Mouse (Mus musculus): ENCODE results near the gene Ston2. TPM values are rescaled to one million over a fixed set of nuclear protein-coding genes. Genes with fewer than 3 reads are reported as not detected.

Ston2 gene
- 34.3 TPM for polyA plus RNA-seq (2014; fragmentation: Illumina TruSeq; extraction: RNeasy Lipid Tissue Mini Kit (QIAGEN cat#74804); ENCODE audit: low read depth, low replicate concordance)

DNA sequence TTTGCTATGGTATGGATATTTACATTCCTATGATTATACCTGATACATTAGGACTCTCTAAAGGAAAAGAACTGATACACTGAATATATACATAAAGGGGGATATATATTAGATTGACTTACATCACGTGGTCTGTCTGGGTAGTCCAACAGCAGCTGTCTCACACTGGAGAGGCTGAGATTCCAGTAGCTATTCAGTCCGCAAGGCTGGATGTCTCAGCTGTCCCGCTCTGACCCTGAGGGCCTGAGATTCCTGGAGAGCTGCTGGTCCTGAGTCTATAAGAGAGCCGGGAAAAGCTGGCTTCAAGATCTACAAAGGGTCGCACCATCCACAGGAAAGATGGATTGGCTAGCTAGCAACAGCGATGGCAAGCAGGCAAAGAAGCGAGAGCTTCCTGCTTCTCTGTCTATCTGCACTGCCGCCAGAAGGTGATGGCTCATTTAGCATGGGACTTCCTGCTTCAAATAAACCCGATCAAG, at the start of gene Ston2:
Ston2 (minus strand) TSS at position 429 of the 479 bp plus-strand sequence.

GRCm38 (mm10) chr12:91589847-91590690, 198.1 kb downstream of the Ston2 start, which contains the start of gene Gtf2a1:
Gene Gtf2a1, minus strand, starts transcription at chr12:91590487.

Other genes starting within 250 kb of the Ston2 start
- 37.8 TPM for gene Gtf2a1, start 197.9 kb downstream of the Ston2 start, polyA plus RNA-seq (2014; fragmentation: Illumina TruSeq; extraction: RNeasy Lipid Tissue Mini Kit (QIAGEN cat#74804); ENCODE audit: low read depth, low replicate concordance)
- gene Sel1l, start 60.8 kb upstream of the Ston2 start, polyA plus RNA-seq (2014; fragmentation: Illumina TruSeq; extraction: RNeasy Lipid Tissue Mini Kit (QIAGEN cat#74804); ENCODE audit: low read depth, low replicate concordance) = 129 TPM

Measured in sigmoid colon, adult 10 weeks (tissue).